Mouse (Mus musculus) midbrain, postnatal 0 days (tissue): ENCODE results near the gene Gm20517. TPM values are rescaled to one million over a fixed set of nuclear protein-coding genes. Genes with fewer than 3 reads are reported as not detected.
"Not testable (repeated sequence)": the region's sequence is repeated elsewhere in the genome, so short reads cannot be mapped to it uniquely, and the experiment has no call there.

Experiments used
- ATAC-seq: fragments of 200-750 bp; cut with Nextera tagmentation; 2 replicates; pipeline ENCODE4 v1.8.0; 2017; ENCODE audit warnings: moderate number of reproducible peaks, mild to moderate bottlenecking, moderate TSS enrichment, moderate library complexity; ENCODE audit not compliant: low FRiP score
- DNase-seq: peaks from one replicate; pipeline ENCODE4 v3.0.0-alpha.2; 2015; ENCODE audit warnings: low spot score
- H3K27ac ChIP-seq: fragments of 300-500 bp; sonication (generic); 2 replicates; pipeline ENCODE4 v1.5.1; 2014; ENCODE audit warnings: low read depth, mild to moderate bottlenecking, low read length, mixed read lengths
- H3K27me3 ChIP-seq: fragments of 300-500 bp; sonication (generic); 2 replicates; pipeline ENCODE4 v1.6.1; 2014; ENCODE audit warnings: low read length, control low read depth, mixed read lengths; ENCODE audit not compliant: insufficient read depth
- H3K36me3 ChIP-seq: fragments of 300-500 bp; sonication (generic); 2 replicates; pipeline ENCODE4 v1.6.1; 2014; ENCODE audit warnings: low read length, control low read depth, mixed read lengths; ENCODE audit not compliant: insufficient read depth
- H3K4me1 ChIP-seq: fragments of 300-500 bp; sonication (generic); 2 replicates; pipeline ENCODE4 v1.6.1; 2014; ENCODE audit warnings: mild to moderate bottlenecking, control low read depth, antibody characterized with exemption, low read length, mixed read lengths; ENCODE audit not compliant: insufficient read depth
- H3K4me2 ChIP-seq: fragments of 300-500 bp; sonication (generic); 2 replicates; pipeline ENCODE4 v1.6.1; 2014; ENCODE audit warnings: low read depth, mild to moderate bottlenecking, low read length, mixed read lengths; ENCODE audit not compliant: poor library complexity, severe bottlenecking
- H3K4me3 ChIP-seq: fragments of 300-500 bp; sonication (generic); 2 replicates; pipeline ENCODE4 v1.5.1; 2014; ENCODE audit warnings: low read depth, mild to moderate bottlenecking, low read length, moderate library complexity
- H3K9ac ChIP-seq: fragments of 300-500 bp; sonication (generic); replicated peaks from 2 replicates; pipeline ENCODE4 v1.6.1; 2014; ENCODE audit warnings: mild to moderate bottlenecking, low read length, moderate library complexity, mixed read lengths; ENCODE audit not compliant: poor library complexity, severe bottlenecking
- H3K9me3 ChIP-seq: fragments of 300-500 bp; sonication (generic); 2 replicates; pipeline ENCODE4 v1.6.1; 2016; ENCODE audit warnings: low read length, control low read depth
- CTCF ChIP-seq: IDR thresholded peaks from 2 replicates; pipeline ENCODE4 v1.5.1; 2016; ENCODE audit warnings: antibody characterized with exemption, mild to moderate bottlenecking
- WGBS: fragments of 180-500 bp; shearing (Covaris S2); extraction: QIAGEN DNeasy Blood & Tissue Kit; methylation state at CpG from one replicate; pipeline ENCODE4 v1.1.7; 2014; 5-methylcytosine and 5-hydroxymethylcytosine counted together
- polyA plus RNA-seq: library from polyadenylated mRNA; unstranded; fragments of >200 nt; fragmentation: Nextera tagmentation; extraction: Ambion mirVana; gene quantifications from 2 replicates; pipeline ENCODE4 v1.2.1, GENCODE M21; 2015
- total RNA-seq: library from RNA; depleted of rRNA; stranded (reverse); fragments of >200 nt; gene quantifications from 2 replicates; pipeline ENCODE4 v1.2.3, GENCODE M21; 2014

Gm20517 gene
- total and polyA plus RNA-seq, 2 experiments from 2014 or later = 0.96 to 3.2 TPM

DNA sequence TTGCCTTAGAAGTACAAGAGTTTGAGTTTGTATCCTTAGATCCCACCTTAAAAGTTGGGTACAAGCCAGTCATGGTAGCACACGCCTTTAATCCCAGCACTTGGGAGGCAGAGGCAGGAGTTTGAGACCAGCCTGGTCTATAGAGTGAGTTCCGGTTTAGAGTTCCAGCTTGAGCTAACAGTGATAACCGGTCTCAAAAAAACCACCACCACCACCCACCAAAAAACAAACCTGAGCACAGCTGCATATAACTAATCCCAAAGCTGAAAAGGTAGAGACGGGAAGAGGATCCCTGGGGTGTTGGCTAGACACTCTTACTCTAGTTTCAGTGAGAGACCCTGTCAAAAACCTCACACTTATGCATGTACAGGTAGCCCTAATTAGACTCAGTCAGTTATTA lies 5.3 kb downstream of the Gm20517 start:
- H3K36me3 ChIP-seq = peaks cover 15% of the 10 kb centered on the region
- no peak overlapping the region for H3K4me3 ChIP-seq
- 93% methylated on average over 4 of the region's 4 CpGs for WGBS
- no peak overlapping the region for H3K4me2 ChIP-seq
- DNase-seq (no peak), ATAC-seq (no peak)
- no peak overlapping the region for H3K27ac ChIP-seq
- H3K9ac ChIP-seq = no peak overlapping the region
- TF ChIP-seq CTCF = no peak
- peaks cover 6% of the 10 kb centered on the region; the same call in 1 of the 2 replicates for H3K4me1 ChIP-seq
- H3K9me3 ChIP-seq = no peaks in the 10 kb centered on the region
- no peaks in the 10 kb centered on the region for H3K27me3 ChIP-seq

DNA sequence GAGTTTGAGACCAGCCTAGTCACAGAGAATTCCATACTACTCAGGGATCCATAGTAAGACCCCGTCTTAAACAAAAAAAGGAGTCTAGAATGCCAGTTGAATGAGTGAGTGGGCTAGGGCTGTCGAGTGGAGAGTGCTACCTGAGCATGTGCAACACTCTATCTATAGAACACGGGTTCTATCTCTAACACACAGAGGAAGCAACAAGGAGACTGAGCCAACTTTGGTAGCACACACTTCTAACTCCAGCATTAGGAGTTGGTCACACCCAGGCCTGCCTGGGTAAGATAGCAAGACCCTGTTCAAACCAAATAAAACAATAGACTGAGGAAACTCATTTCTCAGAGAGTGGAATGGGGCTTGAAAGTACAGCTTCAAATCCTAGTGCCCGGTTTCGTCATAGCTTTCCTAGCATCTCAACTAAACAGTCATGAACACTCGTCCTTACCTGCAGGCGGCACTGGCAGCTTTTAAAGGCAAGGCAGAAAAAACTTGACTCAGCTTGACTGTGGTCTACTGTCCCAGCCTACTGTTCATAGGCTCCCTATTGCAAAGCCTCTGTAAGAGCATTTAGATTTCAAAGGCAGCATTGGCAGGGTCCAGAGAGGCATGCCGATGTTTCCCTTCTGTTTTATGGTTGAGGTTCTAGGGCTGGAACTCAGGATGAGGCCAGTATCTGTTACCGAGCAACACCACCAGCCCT lies 6.4 kb downstream of the Gm20517 start:
- ATAC-seq (no peak), DNase-seq (no peak)
- H3K9ac ChIP-seq = no peak overlapping the region
- H3K4me2 ChIP-seq = no peak overlapping the region
- H3K36me3 ChIP-seq = peaks cover 22% of the 10 kb centered on the region
- no peak overlapping the region for H3K4me3 ChIP-seq
- WGBS = 94% methylated on average over 9 of the region's 9 CpGs
- no peaks in the 10 kb centered on the region for H3K27me3 ChIP-seq
- H3K9me3 ChIP-seq = no peaks in the 10 kb centered on the region
- TF ChIP-seq CTCF = no peak
- no peaks in the 10 kb centered on the region for H3K4me1 ChIP-seq
- no peak overlapping the region for H3K27ac ChIP-seq

DNA sequence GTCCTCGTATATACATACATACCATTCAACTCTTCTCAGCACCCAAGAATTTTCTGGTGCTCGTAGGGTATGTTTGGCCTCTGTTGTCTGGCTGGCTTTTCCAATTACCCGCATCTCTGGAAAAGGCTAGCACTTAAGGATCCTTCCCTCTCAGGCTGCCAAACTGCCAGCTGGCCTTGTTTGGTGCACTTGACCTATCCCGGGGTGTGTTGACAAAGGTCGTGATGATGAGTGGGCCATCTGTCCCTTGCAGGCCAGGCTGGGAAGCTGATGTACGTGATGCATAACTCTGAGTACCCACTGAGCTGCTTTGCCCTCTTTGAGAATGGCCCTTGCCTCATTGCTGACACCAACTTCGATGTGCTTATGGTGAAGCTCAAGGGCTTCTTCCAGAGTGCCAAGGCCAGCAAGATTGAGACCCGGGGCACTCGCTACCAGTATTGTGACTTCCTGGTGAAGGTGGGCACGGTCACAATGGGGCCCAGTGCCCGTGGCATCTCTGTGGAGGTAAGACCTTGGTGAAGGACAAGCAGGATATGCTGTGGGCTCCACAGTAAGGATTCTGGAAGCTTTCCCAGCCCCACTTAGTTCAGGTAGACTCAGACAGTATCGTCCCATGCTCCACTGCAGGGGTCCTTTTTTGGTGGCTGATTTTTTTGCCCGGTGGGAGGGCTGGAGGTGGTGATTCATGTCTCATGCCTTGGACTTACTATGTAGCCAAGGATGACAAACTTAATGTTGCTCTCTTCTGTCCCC lies 7.3 kb downstream of the Gm20517 start:
- no peak overlapping the region for H3K9ac ChIP-seq
- peaks cover 32% of the 10 kb centered on the region for H3K36me3 ChIP-seq
- H3K4me2 ChIP-seq = no peak overlapping the region
- DNase-seq (no peak), ATAC-seq (no peak)
- H3K9me3 ChIP-seq = no peaks in the 10 kb centered on the region
- no peak for TF ChIP-seq CTCF
- H3K27me3 ChIP-seq = no peaks in the 10 kb centered on the region
- no peak overlapping the region for H3K27ac ChIP-seq
- no peak overlapping the region for H3K4me3 ChIP-seq
- H3K4me1 ChIP-seq = no peaks in the 10 kb centered on the region
- 92% methylated on average over 13 of the region's 13 CpGs for WGBS

DNA sequence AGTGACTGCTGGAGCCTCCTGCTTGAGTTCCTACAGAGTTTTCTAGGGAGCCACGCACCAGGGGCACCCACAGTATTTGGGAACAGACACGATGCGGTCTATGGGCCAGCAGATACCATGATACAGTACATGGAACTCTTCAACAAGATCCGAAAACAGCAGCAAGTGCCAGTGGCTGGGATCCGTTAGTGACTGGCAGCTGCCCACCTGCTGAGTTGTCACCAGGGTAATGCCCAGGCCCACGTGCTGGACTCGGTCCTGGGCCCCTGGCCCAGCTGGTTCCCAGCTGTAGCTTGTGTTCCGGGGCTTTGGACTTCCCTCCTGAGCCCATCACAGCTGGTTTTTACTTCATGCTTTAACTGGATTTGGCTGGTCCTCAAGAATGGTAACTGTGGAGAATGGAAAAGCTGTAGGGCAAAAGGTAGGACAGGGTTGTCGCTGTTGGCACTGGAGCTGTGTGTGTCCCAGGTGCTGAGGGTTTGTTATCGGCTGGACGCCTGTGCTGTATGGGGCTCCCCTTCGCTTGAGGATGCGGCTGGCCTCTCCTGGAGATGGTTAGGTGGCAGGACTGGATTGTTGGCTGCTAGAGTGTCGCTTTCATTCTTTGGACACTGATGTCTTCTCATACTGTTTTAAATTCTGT lies 11.6 kb downstream of the Gm20517 start:
- ATAC-seq (no peak), DNase-seq (no peak)
- Histone ChIP-seq H3K4me2 (no peak overlapping the region), H3K27ac (no peak overlapping the region), H3K36me3 (peaks cover 38% of the 10 kb centered on the region), H3K27me3 (no peaks in the 10 kb centered on the region), H3K4me3 (no peak overlapping the region), H3K9ac (no peak overlapping the region), H3K9me3 (no peaks in the 10 kb centered on the region), H3K4me1 (no peaks in the 10 kb centered on the region)
- TF ChIP-seq CTCF = no peak
- WGBS = 90% methylated on average over 14 of the region's 14 CpGs

DNA sequence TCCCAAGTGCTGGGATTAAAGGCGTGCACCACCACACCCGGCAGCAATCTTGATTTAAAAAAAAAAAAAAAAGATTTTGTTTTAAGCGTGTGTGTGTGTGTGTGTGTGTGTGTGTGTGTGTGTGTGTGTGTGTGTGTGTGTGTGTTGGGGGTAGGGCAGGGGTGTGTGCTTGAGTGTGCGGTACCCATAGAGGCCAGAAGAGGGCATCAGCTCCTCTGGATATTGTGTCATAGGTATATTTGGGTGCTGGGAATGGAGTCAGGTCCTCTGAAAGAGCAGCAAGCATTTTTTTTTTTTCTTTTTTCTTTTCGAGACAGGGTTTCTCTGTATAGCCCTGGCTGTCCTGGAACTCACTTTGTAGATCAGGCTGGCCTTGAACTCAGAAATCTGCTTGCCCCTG lies 13.2 kb downstream of the Gm20517 start:
- H3K4me3 ChIP-seq, DNase-seq, H3K4me2 ChIP-seq, H3K27ac ChIP-seq, H3K9ac ChIP-seq, H3K27me3 ChIP-seq, ATAC-seq, H3K9me3 ChIP-seq, H3K4me1 ChIP-seq: not testable (repeated sequence)
- peak; percentile 9; the same call in 1 of the 2 replicates for TF ChIP-seq CTCF
- 97% methylated on average over 4 of the region's 5 CpGs for WGBS
- H3K36me3 ChIP-seq = peaks cover 32% of the 10 kb centered on the region

DNA sequence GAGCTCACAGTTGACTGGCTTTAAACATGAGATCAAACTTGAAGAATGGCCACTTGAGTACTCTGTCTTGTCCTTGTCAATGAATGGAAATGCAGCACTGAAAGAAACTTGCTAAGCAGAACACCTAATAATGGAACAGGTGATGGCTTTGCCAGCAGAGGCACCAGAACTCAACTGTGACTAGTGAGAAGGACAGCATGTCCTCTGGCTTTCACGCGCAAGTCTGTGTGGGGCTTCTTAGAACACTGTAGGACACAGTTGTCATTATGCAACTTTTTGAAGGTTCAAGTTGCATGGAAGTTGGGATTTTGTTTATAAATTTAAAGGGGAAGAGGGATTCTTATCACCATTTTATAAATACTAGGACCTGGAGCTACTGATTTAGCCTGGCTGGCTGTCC lies 13.7 kb downstream of the Gm20517 start:
- 97% methylated on average over 2 of the region's 2 CpGs for WGBS

More for the DNA sequence above, 13.7 kb downstream of the Gm20517 start:
- no peak for DNase-seq
- peaks cover 32% of the 10 kb centered on the region for H3K36me3 ChIP-seq
- no peak overlapping the region for H3K4me3 ChIP-seq
- H3K4me1 ChIP-seq = no peaks in the 10 kb centered on the region
- H3K9me3 ChIP-seq = no peaks in the 10 kb centered on the region
- H3K9ac ChIP-seq = no peak overlapping the region
- H3K4me2 ChIP-seq = no peak overlapping the region
- no peak for ATAC-seq
- no peak for TF ChIP-seq CTCF
- no peak overlapping the region for H3K27ac ChIP-seq
- no peaks in the 10 kb centered on the region for H3K27me3 ChIP-seq
